Mouse (Mus musculus): ENCODE measurements around the gene Serpina3c.

DNA sequence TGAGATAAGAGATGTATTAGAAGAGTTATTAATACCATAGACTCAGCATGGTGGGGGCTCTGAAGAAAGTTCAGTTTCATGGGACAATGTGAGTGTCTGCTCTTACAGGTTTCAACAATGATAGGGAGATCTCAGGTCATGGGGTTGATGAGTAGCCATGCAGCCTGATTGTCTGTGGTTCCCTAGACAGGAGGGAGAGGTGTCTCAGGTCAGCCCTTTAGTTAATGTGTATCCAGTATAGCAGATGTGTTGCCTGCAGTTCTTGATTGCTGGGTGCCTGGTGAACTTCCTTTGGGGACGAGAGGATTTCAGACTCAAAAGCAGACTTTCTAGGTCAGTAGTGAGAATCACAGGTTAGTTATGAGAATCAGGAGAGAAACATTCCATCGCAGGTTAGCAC is 45.2 kb downstream of the Serpina3c start:
- TF ChIP-seq CTCF (IDR thresholded peaks at IDR 0.05; ENCODE audit: control insufficient read depth, insufficient read depth, insufficient read length) (no peak), MYOG (IDR thresholded peaks at IDR 0.05; ENCODE audit: control insufficient read depth, extremely low read depth, insufficient read length) (no peak)
